Mouse (Mus musculus) ES-E14 (cell line): ENCODE data around the gene Uggt2.

ENCODE experiments used
- CHD2 ChIP-seq: IDR thresholded peaks from 2 replicates; pipeline ENCODE4 v1.6.1; 2014; ENCODE audit warnings: mild to moderate bottlenecking, low read depth, low read length, inconsistent platforms
- MAFK ChIP-seq: IDR thresholded peaks from 2 replicates; pipeline ENCODE4 v1.6.1; 2014; ENCODE audit warnings: mild to moderate bottlenecking, low read depth, low read length, inconsistent platforms; ENCODE audit not compliant: insufficient read depth
- ZC3H11A ChIP-seq: IDR thresholded peaks from 2 replicates; pipeline ENCODE4 v1.6.1; 2012; ENCODE audit warnings: low read depth, mild to moderate bottlenecking, inconsistent platforms, low read length, borderline replicate concordance
- ZNF384 ChIP-seq: IDR thresholded peaks from 2 replicates; pipeline ENCODE4 v1.6.1; 2012; ENCODE audit warnings: low read depth, low read length, inconsistent platforms

GRCm38 (mm10) chr14:118987523-118988496 is 111.4 kb downstream of the Uggt2 start:
- TF ChIP-seq ZC3H11A (no peak), ZNF384 (no peak), MAFK (no peak), CHD2 (no peak)
